In genomic region chr1:109471671-109472070, GRCm38 (mm10) we compare ENCODE assay signal across 16 mouse cellular contexts.
DNase-seq lines count a peak whose midpoint lies in the region; ATAC-seq and TF ChIP-seq lines count a peak whose summit lies in the region.
"Had no signal": no experiment of that assay in that cellular context is flagged by ENCODE, and none has a peak within 500 bp of the region (broad histone marks: within the 10 kb centered on the region; RNA-seq: fewer than 3 reads in every experiment).

No protein-coding gene starts in this region.

- H3K4me2 ChIP-seq in hindbrain, postnatal 0 days (ENCODE audit: low read depth, low read length) = no peak overlapping the region
- H3K4me2 ChIP-seq in hindbrain, embryonic 13.5 days = no peak overlapping the region
- H3K4me2 ChIP-seq: embryonic facial prominence, embryonic 15.5 days; liver, embryonic 13.5 days had no signal

- TF ChIP-seq CTCF in hindbrain, postnatal 0 days (IDR thresholded peaks at IDR 0.05; ENCODE audit: low read depth) = no peak
- TF ChIP-seq CTCF in gastrocnemius, adult 2 months (IDR thresholded peaks at IDR 0.05) = no peak

- 44% methylated on average over 3 of the region's 3 CpGs for WGBS in hindbrain, postnatal 0 days
- 67% methylated on average over 3 of the region's 3 CpGs for WGBS in hindbrain, embryonic 13.5 days

- no peak overlapping the region for H3K27ac ChIP-seq in hindbrain, postnatal 0 days
- H3K27ac ChIP-seq in hindbrain, embryonic 13.5 days = no peak overlapping the region
- H3K27ac ChIP-seq in gastrocnemius, adult 2 months = no peak overlapping the region
- H3K27ac ChIP-seq: embryonic facial prominence, embryonic 15.5 days; heart, adult 2 months; liver, embryonic 13.5 days had no signal

- H3K9me3 ChIP-seq in hindbrain, postnatal 0 days (ENCODE audit: low read length) = no peaks in the 10 kb centered on the region
- no peaks in the 10 kb centered on the region for H3K9me3 ChIP-seq in hindbrain, embryonic 13.5 days
- H3K9me3 ChIP-seq: embryonic facial prominence, embryonic 15.5 days; liver, embryonic 13.5 days had no signal

- no peaks in the 10 kb centered on the region for H3K36me3 ChIP-seq in hindbrain, postnatal 0 days (ENCODE audit: insufficient read depth, low read length)
- no peaks in the 10 kb centered on the region for H3K36me3 ChIP-seq in hindbrain, embryonic 13.5 days
- H3K36me3 ChIP-seq: embryonic facial prominence, embryonic 15.5 days; G1E; liver, embryonic 13.5 days had no signal

- H3K27me3 ChIP-seq in hindbrain, postnatal 0 days (ENCODE audit: insufficient read depth, low read length) = no peaks in the 10 kb centered on the region
- no peaks in the 10 kb centered on the region for H3K27me3 ChIP-seq in hindbrain, embryonic 13.5 days
- H3K27me3 ChIP-seq: embryonic facial prominence, embryonic 15.5 days; liver, embryonic 13.5 days had no signal

- H3K4me1 ChIP-seq in hindbrain, postnatal 0 days (ENCODE audit: insufficient read depth, low read length) = no peaks in the 10 kb centered on the region
- H3K4me1 ChIP-seq in hindbrain, embryonic 13.5 days (replicated peaks) = no peaks in the 10 kb centered on the region
- H3K4me1 ChIP-seq: embryonic facial prominence, embryonic 15.5 days; liver, embryonic 13.5 days had no signal

- peak; percentile 2 for DNase-seq in adrenal gland, postnatal 10 days
- DNase-seq in adrenal gland, adult (ENCODE audit: inconsistent age in 2 of 2, low spot score in 1 of 2) = no peak
- DNase-seq in hindbrain, postnatal 0 days (ENCODE audit: low spot score) = peak; percentile 76
- peak; percentile 18 for DNase-seq in brain, embryonic 18.5 days (ENCODE audit: low read depth, low spot score)
- DNase-seq in cerebellum, adult 9-11 months = peak; percentile 88
- no peak for DNase-seq in urinary bladder, adult 2 months (ENCODE audit: low spot score)
- no peak for DNase-seq in gastrocnemius, adult 2 months
- DNase-seq: gastrocnemius, postnatal 14 days; heart, adult 2 months; liver, embryonic 13.5 days; lung, postnatal 10 days; thymus, adult 18-20 months had no signal

- H3K9ac ChIP-seq in hindbrain, postnatal 0 days (replicated peaks; ENCODE audit: low read length) = no peak overlapping the region
- H3K9ac ChIP-seq in hindbrain, embryonic 13.5 days = no peak overlapping the region
- H3K9ac ChIP-seq: embryonic facial prominence, embryonic 15.5 days; liver, embryonic 13.5 days had no signal

- peak; percentile 82 for ATAC-seq in hindbrain, postnatal 0 days
- ATAC-seq in hindbrain, embryonic 13.5 days (ENCODE audit: low FRiP score) = no peak
- ATAC-seq: CD4-positive, CD25-positive, alpha-beta regulatory T cell, adult 4 months had no signal

- no peak overlapping the region for H3K4me3 ChIP-seq in hindbrain, postnatal 0 days (ENCODE audit: low read length)
- no peak overlapping the region for H3K4me3 ChIP-seq in hindbrain, embryonic 13.5 days
- H3K4me3 ChIP-seq in gastrocnemius, adult 2 months = no peak overlapping the region
- H3K4me3 ChIP-seq: embryonic facial prominence, embryonic 15.5 days; heart, adult 2 months; liver, embryonic 13.5 days had no signal

- intact Hi-C loops in gastrocnemius, adult 2 months (cut with DNase I) = no loop called here

Comparison
In these comparisons a context has a peak if more than half of its experiments do, and no peak if none do; other contexts are left out.
1. DNase-seq: peak in adrenal gland, postnatal 10 days (single experiment), hindbrain, postnatal 0 days (single experiment), brain, embryonic 18.5 days (single experiment) and cerebellum, adult 9-11 months (single experiment); none in adrenal gland, adult (0 of 2), urinary bladder, adult 2 months (single experiment) and gastrocnemius, adult 2 months (single experiment).